Mouse (Mus musculus) cerebellum, adult 9-10 months (tissue): ENCODE data around the gene Dnah7b.
"Not testable (repeated sequence)": the region's sequence is repeated elsewhere in the genome, so short reads cannot be mapped to it uniquely, and the experiment has no call there.

Experiments
- DNase-seq: peaks from one replicate; pipeline ENCODE4 v3.0.0; 2022

Gene Dnah7b

GRCm38 (mm10) chr1:46325942-46326341, 259.8 kb downstream of the Dnah7b start:
- DNase-seq = not testable (repeated sequence)

- DNase-seq = not testable (repeated sequence)
These were observed 279.2 kb downstream of the Dnah7b start for GRCm38 (mm10) chr1:46345301-46345700.

GRCm38 (mm10) chr1:46380641-46381040, 314.5 kb downstream of the Dnah7b start:
- not testable (repeated sequence) for DNase-seq

DNA sequence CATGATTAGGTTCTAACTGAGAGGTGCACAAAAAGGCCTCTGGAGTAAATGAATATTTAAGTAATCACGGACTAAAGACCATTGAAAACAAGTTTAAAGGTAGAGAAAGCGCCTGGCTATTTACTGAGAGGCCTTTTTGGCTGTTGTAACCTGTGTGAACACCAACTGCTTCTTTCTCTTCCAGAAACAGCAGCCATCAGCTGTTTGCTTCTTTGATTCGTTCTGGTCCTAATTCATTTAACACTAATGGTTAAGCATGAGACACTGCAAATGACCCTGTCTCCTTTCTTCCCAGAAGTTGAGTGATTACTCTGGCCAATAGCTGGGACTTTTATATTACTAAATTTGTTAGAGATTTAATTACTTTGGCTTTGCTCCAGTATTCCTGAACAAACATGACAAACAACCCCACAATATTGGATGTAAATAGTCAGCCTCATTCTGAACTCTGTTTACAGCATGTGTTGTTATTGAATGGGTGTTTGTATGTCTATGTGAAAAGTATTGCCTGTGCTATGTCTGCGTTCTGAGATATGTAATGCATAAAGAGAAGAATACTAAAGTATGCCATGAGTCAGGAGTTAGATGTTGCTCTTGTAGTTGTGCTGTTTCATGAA, 328.7 kb downstream of the Dnah7b start:
- DNase-seq = not testable (repeated sequence)

GRCm38 (mm10) chr1:46408324-46409115, 342.4 kb downstream of the Dnah7b start:
- no peak for DNase-seq

DNA sequence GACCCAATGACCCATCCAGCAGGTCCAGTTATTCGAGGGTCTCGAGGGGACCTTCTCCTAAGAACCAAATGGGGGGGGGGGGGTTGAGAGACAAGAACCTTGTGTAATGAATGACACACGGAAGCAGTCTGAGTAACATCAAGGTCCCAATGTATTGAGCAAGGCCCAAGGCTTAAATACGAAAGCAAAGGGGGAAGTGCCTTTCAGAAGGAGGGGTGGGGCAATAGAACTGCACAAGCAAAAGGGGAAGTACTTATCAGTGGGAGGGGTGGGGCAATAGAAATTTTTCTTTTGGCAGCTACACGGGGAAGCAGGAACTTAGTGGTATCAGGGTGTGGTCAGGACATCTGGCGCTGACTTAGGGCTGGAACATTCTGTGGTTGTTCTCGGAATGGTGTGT, 348.7 kb downstream of the Dnah7b start:
- not testable (repeated sequence) for DNase-seq

- DNase-seq = not testable (repeated sequence)
These were observed 350.8 kb downstream of the Dnah7b start for GRCm38 (mm10) chr1:46416946-46417345.

DNA sequence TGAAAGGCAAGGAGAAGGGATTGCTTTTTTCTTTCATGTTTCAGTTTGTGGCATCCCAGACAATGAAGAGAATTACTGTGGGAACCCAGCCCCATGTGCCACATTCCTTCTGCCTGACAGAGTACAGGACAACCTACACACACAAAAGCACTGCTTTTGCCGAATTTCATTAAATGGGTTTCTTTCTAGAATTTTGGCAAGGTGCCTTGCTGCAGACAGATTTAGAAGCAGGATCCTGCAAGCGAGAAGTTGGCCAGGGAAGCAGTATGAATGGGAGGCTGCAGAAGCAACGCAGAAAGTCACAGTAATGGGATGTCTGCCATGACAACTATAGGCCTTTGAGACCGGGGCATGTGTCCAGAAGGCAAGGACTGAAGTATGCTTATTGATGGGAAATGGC, 352.9 kb downstream of the Dnah7b start:
- not testable (repeated sequence) for DNase-seq
